Mouse (Mus musculus) pancreas, adult 10 weeks (tissue): ENCODE results near the gene 4931406C07Rik. TPM values are rescaled to one million over a fixed set of nuclear protein-coding genes. Genes with fewer than 3 reads are reported as not detected.

Experiments
- polyA plus RNA-seq: library from polyadenylated mRNA; stranded (reverse); fragments of 350-450 nt; fragmentation: Illumina TruSeq; extraction: RNeasy Lipid Tissue Mini Kit (QIAGEN cat#74804); gene quantifications from one replicate; pipeline ENCODE4 v1.2.3, GENCODE M21; 2015; ENCODE audit warnings: low read depth, low replicate concordance; ENCODE audit not compliant: insufficient read depth

4931406C07Rik gene
- polyA plus RNA-seq, result 4.8 TPM

GRCm38 (mm10) chr9:15306398-15307119 is at the start of gene 4931406C07Rik:
Gene 4931406C07Rik, minus strand, starts transcription at chr9:15306448.

GRCm38 (mm10) chr9:15305503-15306397 is 498 bp downstream of the 4931406C07Rik start, which contains the start of gene Taf1d:
Gene Taf1d, plus strand, starts transcription at chr9:15306214.

GRCm38 (mm10) chr9:15279649-15280490 is 26.4 kb downstream of the 4931406C07Rik start, which contains the start of gene Med17:
Gene Med17, minus strand, starts transcription at chr9:15279931.

GRCm38 (mm10) chr9:15239042-15239925 is 67.0 kb downstream of the 4931406C07Rik start, which contains the start of gene Vstm5:
Gene Vstm5, plus strand, starts transcription at chr9:15239045.

Other genes starting within 250 kb of the 4931406C07Rik start
- gene Hephl1, start 194.3 kb downstream of the 4931406C07Rik start, polyA plus RNA-seq, result not detected
- 0.68 TPM for gene Vstm5, start 67.4 kb downstream of the 4931406C07Rik start, polyA plus RNA-seq
- 7.9 TPM for gene Med17, start 26.5 kb downstream of the 4931406C07Rik start, polyA plus RNA-seq
- 18.4 TPM for gene Taf1d, start 234 bp downstream of the 4931406C07Rik start, polyA plus RNA-seq
- 6.0 TPM for gene Cep295, start 51.3 kb upstream of the 4931406C07Rik start, polyA plus RNA-seq
- gene Smco4, start 187.0 kb upstream of the 4931406C07Rik start, polyA plus RNA-seq, result 15.8 TPM